Mouse (Mus musculus) CH12F3 (cell line): ENCODE results near the gene Mprip.

Experiments used
- in situ Hi-C: fragments of 300-500 bp; cut with MboI; formaldehyde crosslinking; loops from 2 replicates; pipeline ENCODE4 v1.14.3; 2020; ENCODE audit warnings: low sequenced_read_pairs

Mprip gene

DNA sequence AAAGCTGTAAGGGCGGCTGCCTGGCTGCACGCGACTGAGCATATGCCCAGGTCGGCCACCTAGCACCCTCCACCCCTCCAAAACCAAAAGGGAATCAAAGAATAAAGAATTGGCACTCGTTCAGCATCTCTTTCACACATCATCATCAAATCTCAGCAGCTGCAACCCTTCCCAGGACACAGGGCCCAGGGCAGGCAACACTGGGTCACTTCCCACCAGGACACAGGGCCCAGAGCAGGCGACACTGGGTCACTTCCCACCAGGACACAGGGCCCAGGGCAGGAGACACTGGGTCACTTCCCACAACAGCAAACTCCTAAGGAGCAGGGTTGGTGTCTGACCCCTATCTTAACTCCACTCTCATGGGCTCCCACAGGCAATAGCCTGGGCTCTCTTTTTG, 132.3 kb downstream of the Mprip start:
- in situ Hi-C loops, result no loop called here

DNA sequence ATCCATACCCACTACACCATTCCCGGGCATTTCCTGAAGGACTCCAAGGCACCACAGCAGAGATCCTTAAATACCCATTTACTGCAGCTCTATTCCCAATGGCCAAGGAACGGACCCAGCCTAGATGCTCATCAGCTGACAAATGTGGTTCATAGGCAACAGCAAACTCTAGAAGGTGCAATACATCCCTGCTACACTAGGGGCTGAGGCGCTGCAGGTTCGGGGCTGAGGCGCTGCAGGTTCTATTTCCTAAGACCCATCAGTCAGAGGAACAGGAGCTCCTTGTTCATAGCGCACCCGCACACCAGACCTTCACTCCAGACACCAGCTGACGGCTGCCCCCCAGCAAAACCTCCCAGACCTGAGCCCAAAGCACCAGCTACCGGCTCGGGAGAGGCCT, 139.3 kb downstream of the Mprip start:
- in situ Hi-C loops, result no loop called here

DNA sequence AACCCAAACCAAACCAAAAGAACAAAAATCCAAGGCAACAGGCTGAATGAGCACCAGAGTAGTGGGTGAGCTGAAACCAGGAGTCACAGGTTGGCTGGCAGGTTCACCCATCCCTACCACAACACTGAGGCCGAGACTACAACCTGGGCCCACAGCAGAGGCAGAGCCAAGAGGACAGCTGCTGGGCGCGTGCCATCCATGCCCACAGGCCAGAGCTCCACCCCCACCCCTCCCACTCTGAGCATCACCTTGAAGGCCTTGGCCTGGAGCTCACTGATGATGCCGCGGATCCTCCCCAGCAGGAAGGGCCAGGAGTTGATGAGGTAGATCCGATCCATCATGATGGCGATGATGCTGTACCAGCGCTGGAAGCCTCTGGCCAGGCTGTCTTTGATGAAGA, 140.8 kb downstream of the Mprip start:
- in situ Hi-C loops, result no loop called here

DNA sequence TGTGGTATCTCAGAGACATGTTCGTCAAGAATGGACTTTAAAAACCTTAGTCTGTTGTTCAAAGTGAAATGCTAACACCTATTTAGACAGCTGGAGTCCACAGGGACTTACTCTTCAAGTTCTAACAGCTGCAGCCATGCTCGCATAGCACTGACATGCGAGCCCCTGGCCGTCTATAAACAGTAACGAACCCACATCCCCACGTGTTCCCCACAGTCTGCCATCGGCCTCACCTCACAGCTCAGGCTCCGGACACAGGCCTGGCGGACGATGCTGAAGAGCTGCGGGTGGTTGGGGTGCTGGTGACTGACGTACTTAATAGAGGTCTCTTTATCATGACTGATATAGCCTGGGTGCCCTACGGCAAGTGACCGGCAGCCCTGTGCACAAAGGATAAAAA, 142.4 kb downstream of the Mprip start:
- in situ Hi-C loops, result no loop called here

DNA sequence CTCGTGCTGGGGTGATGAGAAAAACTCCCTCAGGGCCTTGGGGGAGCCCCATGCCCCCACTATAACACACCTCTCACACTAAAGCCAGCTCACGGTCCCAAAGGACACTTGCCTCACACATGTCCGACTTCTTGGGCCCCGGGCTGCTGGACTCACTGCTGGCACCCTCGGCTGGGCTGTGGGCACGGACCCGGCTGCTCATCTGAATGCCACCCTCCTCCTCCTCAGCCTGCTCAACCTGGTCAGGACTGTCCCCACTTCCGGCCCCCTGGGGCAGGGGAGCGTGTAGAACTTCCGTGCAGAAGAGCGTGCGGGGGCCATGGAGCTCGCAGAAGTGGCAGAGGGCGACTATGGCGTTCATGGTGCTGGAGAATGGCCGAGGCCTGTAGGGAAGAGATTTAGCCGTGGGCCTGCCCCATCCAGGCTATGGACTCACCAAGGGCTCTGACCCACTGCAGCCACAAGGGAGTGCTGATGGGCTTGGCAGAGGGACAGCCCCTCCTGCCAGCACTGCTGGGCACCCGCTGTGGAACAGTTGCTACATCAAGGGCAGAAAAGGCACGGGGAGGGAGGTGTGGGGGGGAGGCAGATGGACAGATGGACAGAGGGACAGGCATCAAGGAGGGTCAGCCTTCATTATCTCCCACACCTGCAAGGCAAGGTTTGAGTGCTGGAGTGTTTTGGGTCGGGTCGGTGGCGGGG, 143.5 kb downstream of the Mprip start:
- in situ Hi-C loops, result no loop called here

DNA sequence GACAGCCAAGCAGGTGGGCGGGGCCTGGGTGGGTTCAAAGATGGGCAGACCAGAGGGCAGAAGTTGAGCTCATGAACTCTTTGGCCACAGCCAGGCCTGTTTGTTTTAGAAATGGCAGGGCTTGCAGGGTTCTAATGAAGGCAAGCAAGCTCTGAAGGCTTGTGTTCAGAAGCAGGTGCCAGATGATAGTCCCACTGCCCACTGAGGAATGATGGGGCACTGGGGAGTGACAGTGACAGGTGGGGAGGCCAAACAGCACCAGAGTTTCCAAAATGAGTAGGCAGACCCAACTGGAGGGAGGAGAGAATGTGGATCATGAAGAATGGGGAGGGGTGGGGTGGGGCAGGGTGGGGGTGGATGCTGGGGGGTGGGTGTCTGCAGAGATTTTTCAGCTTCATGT, 144.2 kb downstream of the Mprip start:
- in situ Hi-C loops, result no loop called here

DNA sequence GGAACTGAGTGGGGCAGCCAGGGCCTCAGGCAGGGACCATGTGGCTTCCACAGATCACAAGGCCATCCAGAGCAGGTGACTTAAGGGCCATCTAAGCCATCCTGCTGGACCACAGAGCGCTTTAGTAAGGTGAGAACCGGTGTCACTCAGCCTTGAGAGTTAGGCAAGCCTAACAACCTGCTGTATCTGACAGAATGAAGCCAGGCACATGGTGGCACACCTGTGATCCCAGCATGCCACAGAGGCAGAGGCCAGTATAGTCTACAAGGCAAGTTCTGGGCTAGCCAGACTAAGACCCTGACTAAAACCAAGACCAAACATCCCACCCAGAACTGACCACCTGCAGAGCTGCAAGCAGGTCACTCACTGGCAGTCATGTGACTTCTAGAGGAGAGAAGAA, 144.6 kb downstream of the Mprip start:
- in situ Hi-C loops, result no loop called here

DNA sequence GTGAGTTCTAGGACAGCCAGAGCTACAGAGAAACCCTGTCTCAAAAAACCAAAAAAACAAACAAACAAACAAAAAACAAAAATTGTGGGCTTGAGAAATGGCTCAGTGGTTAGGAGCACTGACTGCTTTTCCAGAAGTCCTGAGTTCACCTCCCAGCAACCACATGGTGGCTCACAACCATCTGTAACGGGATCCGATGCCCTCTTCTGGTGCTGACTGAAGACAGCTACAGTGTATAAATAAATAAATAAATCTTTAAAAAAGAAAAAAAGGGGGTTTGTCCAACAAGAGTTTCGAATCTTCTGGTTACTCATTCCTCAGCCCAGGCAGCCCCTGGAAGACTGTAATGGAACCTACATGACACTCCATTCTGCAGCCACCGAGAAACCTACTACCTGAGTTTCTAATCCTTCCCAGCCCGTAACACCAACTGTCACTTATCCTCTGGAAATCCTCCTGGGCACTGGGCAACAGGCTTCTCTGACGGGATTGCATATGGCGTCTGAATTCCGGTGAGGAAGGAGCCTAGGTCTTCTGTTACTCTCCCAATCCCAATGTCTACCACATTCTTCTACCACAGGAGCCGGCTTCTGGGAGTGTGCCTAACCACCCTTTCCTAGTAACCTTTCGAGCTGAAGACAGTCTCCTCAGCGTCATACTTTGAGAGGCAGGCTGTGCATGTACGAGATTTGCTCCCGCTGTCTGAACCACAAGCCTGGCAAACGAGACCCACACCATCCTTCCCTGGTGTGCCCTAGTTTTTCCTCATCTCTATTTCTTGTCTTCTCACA, 147.3 kb downstream of the Mprip start:
- in situ Hi-C loops, result no loop called here

DNA sequence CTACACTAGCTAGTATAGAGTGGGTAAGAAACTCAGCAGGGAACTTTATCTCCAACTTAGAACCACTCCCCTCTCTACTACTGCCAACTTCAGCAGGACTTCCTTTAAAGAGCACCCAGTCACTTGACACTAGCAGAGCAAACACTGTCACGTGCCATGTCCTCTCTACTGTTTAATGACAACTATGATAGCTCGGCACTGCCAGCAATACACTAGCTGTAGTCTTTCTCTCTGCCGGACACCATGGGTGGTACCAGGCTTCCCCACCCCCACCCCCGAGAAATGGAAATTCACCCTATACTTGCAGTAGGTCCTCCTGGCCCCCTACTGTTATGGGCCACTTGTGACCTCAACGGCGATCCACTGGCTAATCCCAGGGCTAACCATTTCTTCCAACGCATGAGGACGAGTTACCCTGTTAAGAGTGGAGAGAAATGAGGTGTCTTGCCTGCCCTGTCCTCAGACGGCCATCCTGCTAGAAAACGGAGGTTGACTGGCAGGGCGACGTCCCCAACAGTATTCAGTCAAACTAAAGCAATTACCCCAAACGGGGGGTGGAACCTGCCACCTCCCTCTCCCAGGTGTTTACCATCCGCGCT, 148.1 kb downstream of the Mprip start:
- in situ Hi-C loops, result no loop called here

DNA sequence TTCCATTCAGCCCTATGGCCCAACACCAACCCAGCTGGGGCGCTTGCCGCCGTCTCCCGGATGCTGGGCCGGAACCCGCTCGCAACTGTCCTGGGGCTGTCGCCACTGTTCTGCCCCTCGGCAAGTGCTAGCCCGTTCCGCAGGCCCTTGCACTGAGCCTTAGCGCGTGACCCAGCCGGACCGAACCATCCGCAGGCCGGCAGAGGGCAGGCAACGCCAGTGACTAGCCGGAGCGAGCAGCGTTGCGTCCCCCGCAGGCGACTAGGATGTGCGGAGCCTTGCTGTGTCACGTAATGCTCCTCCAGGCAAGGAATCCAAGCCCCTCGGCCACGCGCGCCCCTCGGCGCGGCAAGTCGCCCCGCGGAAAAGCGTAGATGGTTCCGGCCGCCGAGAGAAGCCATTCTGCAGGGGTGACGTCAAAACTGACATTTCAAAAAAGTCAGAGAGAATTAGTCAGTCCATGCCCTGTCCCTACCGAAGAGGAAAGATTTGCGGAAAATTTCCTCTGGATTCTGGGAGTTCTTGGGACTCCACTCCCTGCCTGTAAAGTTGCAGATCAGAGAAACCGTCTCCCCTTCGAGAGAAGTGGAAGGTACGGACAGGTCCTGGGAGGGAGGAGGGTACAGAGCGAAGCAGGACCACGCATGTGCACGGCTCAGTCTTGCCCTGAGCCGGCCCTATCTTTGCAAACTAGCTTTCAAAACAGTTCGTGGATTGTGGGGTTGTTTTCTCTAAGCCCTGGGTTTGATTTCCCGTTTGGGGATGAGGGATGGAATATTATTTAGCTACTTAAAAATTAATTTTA, 148.8 kb downstream of the Mprip start, which contains the start of gene Flcn:
TSS of gene Flcn (minus strand) at position 347 of the 805 bp plus-strand sequence.
- in situ Hi-C loops, result no loop called here

DNA sequence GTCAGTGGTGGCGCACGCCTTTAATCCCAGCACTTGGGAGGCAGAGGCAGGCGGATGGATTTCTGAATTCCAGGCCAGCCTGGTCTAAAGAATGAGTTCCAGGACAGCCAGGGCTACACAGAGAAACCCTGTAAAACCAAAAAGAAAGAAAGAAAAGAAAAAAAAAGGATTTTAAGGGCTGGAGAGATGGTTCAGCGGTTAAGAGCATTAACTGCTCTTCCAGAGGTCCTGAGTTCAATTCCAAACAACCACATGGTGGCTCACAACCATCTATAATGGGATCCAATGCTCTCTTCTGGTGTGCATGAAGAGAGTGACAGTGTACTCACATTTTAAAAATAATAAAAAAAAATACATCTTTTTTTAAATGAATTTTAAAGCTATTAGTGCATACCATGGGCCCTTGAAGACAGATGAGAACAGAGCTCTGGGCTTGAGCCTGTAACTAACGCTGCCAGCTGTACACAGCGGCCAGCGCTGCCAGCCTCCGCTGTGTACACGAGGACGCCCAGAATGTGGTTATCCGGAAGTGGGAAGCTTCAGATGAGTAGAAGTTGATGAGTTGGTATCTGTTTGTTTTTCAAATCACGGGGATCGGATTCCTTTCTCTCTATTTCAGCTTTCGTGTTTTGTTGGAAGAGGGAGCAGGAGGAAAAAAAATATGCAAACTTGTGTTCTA, 149.5 kb downstream of the Mprip start:
- in situ Hi-C loops, result no loop called here

DNA sequence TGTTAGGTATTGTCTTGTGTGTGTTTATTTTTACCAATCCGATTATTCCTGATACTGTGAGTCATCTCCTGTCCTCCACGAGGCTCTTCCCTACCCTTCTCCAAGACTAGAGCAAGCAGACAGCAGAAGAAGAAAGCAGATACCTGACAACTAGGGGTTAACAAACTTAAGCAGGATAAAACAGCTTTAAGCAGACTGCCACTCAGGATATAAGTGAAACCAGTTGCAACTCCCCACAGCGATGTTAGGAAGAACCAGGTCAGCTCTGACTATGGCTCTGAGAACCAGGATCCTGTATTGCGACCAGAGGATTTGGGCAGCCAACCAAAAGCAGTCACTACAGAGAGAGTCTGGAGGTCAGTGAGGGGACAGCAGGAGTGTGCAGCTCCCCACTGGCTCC, 150.1 kb downstream of the Mprip start:
- in situ Hi-C loops, result no loop called here

DNA sequence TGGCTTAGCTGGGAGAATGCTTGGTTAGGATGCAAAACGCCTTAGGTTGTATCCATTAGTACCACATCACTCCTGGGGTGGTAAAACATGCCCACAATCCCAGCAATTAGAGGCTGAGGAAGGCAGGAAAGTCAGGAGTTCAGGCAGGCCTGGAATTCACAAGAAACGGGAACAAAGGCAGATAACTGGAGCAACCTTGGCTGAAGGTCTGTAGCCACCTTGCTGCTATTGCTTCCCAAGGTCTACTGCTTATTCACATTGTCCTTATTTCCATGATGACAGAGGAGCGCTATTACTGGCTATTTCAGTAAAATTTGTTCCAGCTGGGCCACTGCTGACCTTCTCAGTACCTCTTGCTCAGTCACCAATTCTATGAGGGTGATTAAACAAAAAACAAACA, 152.2 kb downstream of the Mprip start:
- in situ Hi-C loops, result no loop called here

DNA sequence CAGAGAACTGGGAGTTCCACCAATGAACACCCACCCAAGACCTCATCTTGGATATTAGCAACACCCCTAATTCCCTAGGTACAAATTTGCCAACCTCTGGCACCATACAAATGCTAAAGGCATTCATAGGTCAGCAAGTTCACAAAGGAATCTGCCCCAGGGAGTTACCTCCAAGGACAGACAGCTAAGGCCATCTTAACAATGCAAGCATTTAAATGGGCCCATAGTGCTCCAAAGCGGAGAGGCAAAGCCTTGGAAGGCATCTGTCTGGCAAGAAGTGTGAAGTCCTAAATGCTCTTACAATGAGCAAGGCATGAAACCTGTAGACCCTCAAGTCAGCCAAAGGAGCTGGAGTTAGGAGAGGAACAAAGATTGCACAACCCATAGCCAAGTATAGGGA, 153.2 kb downstream of the Mprip start:
- in situ Hi-C loops, result no loop called here

DNA sequence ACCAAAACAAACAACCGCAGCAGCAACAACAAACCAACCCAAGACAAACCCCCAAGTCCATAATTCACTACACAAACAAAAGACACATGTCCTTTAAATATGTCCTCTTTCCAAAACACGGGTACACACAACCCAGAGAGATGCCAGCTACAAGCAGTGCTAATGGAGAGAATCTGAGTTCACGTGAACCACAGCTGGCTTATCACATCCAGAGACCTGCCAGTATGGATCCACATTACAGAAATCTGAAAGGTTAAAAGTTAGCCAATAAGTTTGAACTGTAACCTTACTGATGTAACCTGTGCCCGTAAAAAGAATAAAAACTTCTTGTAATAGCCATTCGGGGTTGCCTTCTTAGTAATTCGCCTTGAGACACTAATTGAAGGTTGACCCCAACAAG, 153.8 kb downstream of the Mprip start:
- in situ Hi-C loops, result no loop called here

DNA sequence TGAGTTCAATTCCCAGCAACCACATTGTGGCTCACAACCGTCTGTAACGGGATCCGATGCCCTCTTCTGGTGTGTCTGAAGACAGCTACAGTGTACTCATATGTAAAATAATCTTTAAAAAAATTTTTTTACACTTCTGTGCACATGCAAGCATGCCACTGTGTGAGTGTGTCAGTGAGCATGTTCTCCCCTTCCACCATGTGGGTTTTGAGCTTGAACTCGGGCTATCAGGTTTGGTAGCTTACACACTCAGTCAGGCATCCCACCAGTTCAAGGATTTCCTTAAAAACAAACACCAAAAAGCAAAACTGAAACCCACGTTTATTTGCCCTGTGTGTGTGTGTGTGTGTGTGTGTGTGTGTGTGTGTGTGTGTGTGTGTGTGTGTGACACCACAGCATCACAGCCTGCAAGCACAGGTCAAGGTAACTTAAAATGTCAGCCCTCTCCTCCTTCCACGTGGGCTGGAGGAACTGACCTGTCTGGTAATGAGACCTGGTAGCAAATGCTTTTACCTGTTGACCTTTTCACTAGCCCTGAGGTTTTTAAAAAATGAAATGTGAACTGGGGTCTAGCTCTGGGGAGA, 154.5 kb downstream of the Mprip start:
- in situ Hi-C loops, result no loop called here

DNA sequence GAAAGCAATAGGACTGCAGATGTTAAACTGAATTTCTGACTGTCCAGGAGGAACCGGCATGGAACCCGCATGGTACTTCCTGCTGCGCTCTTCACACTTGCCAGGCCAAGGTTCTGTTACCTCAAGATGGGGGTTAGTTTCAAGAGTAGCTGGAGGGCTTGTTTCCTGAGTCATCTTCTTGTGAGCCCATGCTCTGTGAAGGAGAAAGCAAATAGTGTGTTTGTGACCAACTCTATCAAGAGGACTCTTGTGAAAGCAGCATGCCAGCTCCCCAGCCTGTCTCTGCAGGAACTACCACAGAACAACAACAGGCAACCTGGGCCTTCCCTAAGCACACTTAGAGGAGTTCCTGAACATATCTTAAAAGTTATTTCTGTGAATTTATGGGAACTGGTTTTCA, 156.8 kb downstream of the Mprip start:
- in situ Hi-C loops, result no loop called here

DNA sequence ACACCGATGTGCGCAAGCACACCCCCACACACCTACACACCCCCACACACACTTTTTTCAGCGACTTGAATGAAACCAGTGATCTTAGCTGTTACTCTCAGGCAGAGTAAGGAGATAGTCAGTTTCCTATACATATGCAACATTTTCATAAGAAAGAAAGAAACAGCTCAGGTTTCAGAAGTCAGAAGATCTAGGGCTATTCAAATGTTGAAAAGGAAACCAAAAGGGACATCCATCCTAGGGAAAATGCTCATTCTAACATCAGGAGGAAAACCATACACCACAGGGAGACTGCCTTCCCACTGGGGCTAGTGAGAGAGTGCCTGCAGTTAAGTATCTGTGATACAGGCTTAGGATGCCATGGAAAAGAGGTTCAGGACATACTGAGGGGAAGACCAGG, 160.5 kb downstream of the Mprip start:
- in situ Hi-C loops, result no loop called here
